Mouse (Mus musculus) olfactory bulb, adult 2 months (tissue): ENCODE measurements at regions not wholly inside any gene's neighbourhood (a gene's known extent, or its start where the extent isn't known, plus 50 kb on each side); places are given as distances from the start of the nearest gene placed in this dataset.

Source experiments
- H3K27ac ChIP-seq: fragments of 200-500 bp; 2 replicates; pipeline ENCODE4 v1.5.1; 2012; ENCODE audit warnings: low read depth, low read length; ENCODE audit not compliant: insufficient read depth
- H3K4me1 ChIP-seq: fragments of 200-500 bp; 2 replicates; pipeline ENCODE4 v1.6.1; 2012; ENCODE audit warnings: low read length; ENCODE audit not compliant: control insufficient read depth, insufficient read depth
- H3K4me3 ChIP-seq: fragments of 200-500 bp; 2 replicates; pipeline ENCODE4 v1.5.1; 2012; ENCODE audit warnings: mild to moderate bottlenecking, low read depth, low read length, moderate library complexity; ENCODE audit not compliant: insufficient read depth
- CTCF ChIP-seq: fragments of 200-500 bp; IDR thresholded peaks from 2 replicates; pipeline ENCODE4 v1.5.1; 2012; ENCODE audit warnings: low read depth, mild to moderate bottlenecking, low read length, moderate library complexity; ENCODE audit not compliant: insufficient read depth
- POLR2A ChIP-seq: fragments of 200-500 bp; IDR thresholded peaks from 2 replicates; pipeline ENCODE4 v1.6.1; 2012; ENCODE audit warnings: mild to moderate bottlenecking, low read depth, low read length, moderate library complexity; ENCODE audit not compliant: insufficient read depth
- WGBS: fragments of 180-500 bp; shearing (Covaris S2); methylation state at CpG from one replicate; pipeline ENCODE4 v1.1.7; 2018; 5-methylcytosine and 5-hydroxymethylcytosine counted together

- 35% methylated on average over 3 of the region's 3 CpGs for WGBS
- TF ChIP-seq POLR2A: no peak
- no peak for TF ChIP-seq CTCF
- H3K4me1 ChIP-seq: peaks cover 12% of the 10 kb centered on the region
- H3K4me3 ChIP-seq: no peak overlapping the region
- no peak overlapping the region for H3K27ac ChIP-seq
Observed at GRCm38 (mm10) chr5:128550736-128551135, 49.9 kb upstream of the Fzd10 start.

- 86% methylated on average over 11 of the region's 11 CpGs for WGBS
- H3K4me1 ChIP-seq: peaks cover 12% of the 10 kb centered on the region
- no peak overlapping the region for H3K4me3 ChIP-seq
- TF ChIP-seq CTCF: no peak
- no peak for TF ChIP-seq POLR2A
- H3K27ac ChIP-seq: no peak overlapping the region
Observed at GRCm38 (mm10) chr5:128549811-128550210, 50.8 kb upstream of the Fzd10 start.

GRCm38 (mm10) chr5:128542049-128542448, 58.6 kb upstream of the Fzd10 start:
- no peak for TF ChIP-seq POLR2A
- no peak for TF ChIP-seq CTCF
- H3K4me3 ChIP-seq: no peak overlapping the region
- no peak overlapping the region for H3K27ac ChIP-seq
- H3K4me1 ChIP-seq: peaks cover 6% of the 10 kb centered on the region
- WGBS: 39% methylated on average over 10 of the region's 10 CpGs

- H3K4me1 ChIP-seq: peaks cover 16% of the 10 kb centered on the region
- WGBS: 69% methylated on average over 5 of the region's 5 CpGs
Observed at GRCm38 (mm10) chr5:128538646-128539045, 62.0 kb upstream of the Fzd10 start.

GRCm38 (mm10) chr5:128537218-128537617, 63.4 kb upstream of the Fzd10 start:
- Histone ChIP-seq H3K27ac (no peak overlapping the region), H3K4me1 (peaks cover 16% of the 10 kb centered on the region), H3K4me3 (no peak overlapping the region)
- TF ChIP-seq POLR2A: no peak
- 70% methylated on average over 12 of the region's 12 CpGs for WGBS

More at GRCm38 (mm10) chr5:128538646-128539045, 62.0 kb upstream of the Fzd10 start:
- Histone ChIP-seq H3K27ac (no peak overlapping the region), H3K4me3 (no peak overlapping the region)
- TF ChIP-seq CTCF: no peak
- TF ChIP-seq POLR2A: no peak

GRCm38 (mm10) chr5:128536393-128536792, 64.3 kb upstream of the Fzd10 start:
- H3K4me3 ChIP-seq: no peak overlapping the region
- 16% methylated on average over 8 of the region's 8 CpGs for WGBS
- no peak for TF ChIP-seq CTCF
- no peak for TF ChIP-seq POLR2A
- peaks cover 13% of the 10 kb centered on the region for H3K4me1 ChIP-seq
- no peak overlapping the region for H3K27ac ChIP-seq

- TF ChIP-seq POLR2A (no peak), CTCF (no peak)
- Histone ChIP-seq H3K27ac (no peak overlapping the region), H3K4me3 (no peak overlapping the region), H3K4me1 (peaks cover 8% of the 10 kb centered on the region)
- 34% methylated on average over 8 of the region's 9 CpGs for WGBS
Observed at GRCm38 (mm10) chr5:128527241-128527640, 73.4 kb upstream of the Fzd10 start.

- no peak for TF ChIP-seq POLR2A
- no peak for TF ChIP-seq CTCF
- 85% methylated on average over 5 of the region's 5 CpGs for WGBS
- no peak overlapping the region for H3K27ac ChIP-seq
- no peak overlapping the region for H3K4me3 ChIP-seq
- H3K4me1 ChIP-seq: peaks cover 8% of the 10 kb centered on the region
Observed at GRCm38 (mm10) chr5:128526432-128526831, 74.2 kb upstream of the Fzd10 start.

- WGBS: 26% methylated on average over 26 of the region's 26 CpGs
- no peak for TF ChIP-seq POLR2A
- no peak for TF ChIP-seq CTCF
- no peak overlapping the region for H3K27ac ChIP-seq
- H3K4me1 ChIP-seq: peaks cover 8% of the 10 kb centered on the region
- H3K4me3 ChIP-seq: no peak overlapping the region
Observed at GRCm38 (mm10) chr5:128524377-128525280, 76.0 kb upstream of the Fzd10 start.
